Mouse (Mus musculus): ENCODE data around the gene Tnfaip1. TPM values are rescaled to one million over a fixed set of nuclear protein-coding genes. Genes with fewer than 3 reads are reported as not detected.

Gene Tnfaip1
- polyA plus RNA-seq, 1 experiment, result 0.68 TPM

DNA sequence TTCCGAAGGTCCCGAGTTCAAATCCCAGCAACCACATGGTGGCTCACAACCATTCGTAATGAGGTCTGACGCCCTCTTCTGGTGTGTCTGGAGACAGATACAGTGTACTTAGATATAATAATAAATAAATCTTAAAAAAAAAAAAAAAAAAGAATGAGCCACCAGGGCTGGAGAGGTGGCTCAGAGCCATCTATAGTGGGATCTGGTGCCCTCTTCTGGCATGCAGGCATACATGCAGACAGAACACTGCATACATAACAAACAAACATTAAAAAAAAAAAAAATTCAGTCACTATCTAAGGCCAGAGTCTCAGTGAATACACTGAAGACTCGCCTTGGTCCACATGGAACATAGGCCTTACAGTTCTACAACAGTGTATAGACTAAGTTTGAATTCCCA, 27.0 kb downstream of the Tnfaip1 start:
- Histone ChIP-seq H3K9me3 (no peaks in the 10 kb centered on the region), H3K27me3 (replicated peaks) (no peaks in the 10 kb centered on the region), H3K4me1 (peaks cover 24% of the 10 kb centered on the region), H3K36me3 (replicated peaks; ENCODE audit: low read length) (peaks cover 62% of the 10 kb centered on the region), H3K4me3 (replicated peaks) (no peak overlapping the region)
- TF ChIP-seq GATA1 (IDR thresholded peaks at IDR 0.05; ENCODE audit: borderline replicate concordance, low read length) (no peak), FLI1 (IDR thresholded peaks at IDR 0.05; ENCODE audit: low read length) (no peak)

DNA sequence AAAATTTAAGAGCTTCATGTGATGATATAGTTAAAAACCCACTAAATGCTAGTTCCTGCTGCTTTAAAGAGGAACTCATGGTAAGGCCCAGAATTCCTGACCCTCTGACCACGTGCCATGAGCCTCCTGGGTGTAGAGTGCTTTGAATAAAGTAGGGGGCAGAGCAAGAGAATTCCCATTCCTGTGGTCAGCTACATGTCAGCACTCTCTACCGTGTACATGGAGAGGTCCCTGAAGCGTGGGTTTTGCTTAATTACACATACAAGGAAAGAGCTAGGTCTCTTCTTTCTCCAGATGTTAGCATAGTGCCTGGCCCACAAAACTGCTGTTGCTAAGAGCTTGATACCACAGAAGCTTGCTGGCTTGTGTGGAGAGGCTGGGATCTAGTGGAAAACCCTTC, 30.7 kb downstream of the Tnfaip1 start:
- Histone ChIP-seq H3K36me3 (replicated peaks; ENCODE audit: low read length) (peaks cover 55% of the 10 kb centered on the region), H3K9me3 (no peaks in the 10 kb centered on the region), H3K27me3 (replicated peaks) (peaks cover 28% of the 10 kb centered on the region), H3K4me1 (0 out of 2 replicates have a peak, but pooled peaks cover 3% of the 10 kb centered on the region), H3K4me3 (replicated peaks) (no peak overlapping the region)
- TF ChIP-seq GATA1 (IDR thresholded peaks at IDR 0.05; ENCODE audit: borderline replicate concordance, low read length) (no peak), FLI1 (IDR thresholded peaks at IDR 0.05; ENCODE audit: low read length) (no peak)

DNA sequence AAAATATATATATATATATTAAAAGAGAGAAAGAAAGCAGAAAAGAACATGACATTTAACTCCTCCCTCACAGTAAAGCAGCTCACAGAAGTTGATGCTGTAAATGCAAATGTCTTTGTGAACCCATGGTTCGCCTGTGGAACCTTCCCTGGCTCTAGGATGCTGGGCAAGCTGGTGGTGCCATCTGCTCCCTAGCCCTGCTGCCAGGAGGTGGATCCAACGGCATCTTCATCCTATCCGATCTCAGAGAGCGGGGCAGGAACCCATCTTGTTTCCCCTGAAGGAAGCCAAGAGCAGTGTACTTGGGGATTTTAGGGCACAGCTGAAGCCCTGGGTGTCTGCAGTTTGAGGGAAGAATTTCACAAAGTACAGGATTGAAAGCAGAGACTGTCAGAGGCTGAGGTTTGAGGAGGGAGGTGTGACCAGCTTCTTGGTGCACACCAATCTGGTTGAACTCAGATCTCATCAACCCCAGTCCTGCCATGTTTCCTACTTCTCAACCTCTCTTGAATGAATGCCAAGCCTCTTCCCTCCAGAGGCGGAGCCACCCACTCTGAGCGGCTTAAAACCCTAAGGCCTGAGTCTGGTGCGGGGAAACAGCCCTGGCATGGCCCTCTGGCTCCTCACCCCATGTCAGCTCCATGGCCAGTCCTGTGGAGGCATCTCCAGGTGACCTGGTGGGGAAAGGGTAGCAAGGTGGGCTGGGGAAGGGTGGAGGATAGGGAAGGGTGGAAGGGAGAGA, 33.1 kb downstream of the Tnfaip1 start, which contains the start of gene Sebox:
Gene Sebox (plus strand): TSS at position 539 of the 742 bp plus-strand sequence.
- H3K9me3 ChIP-seq, result no peaks in the 10 kb centered on the region
- H3K4me3 ChIP-seq (replicated peaks), result no peak within 1 kb of the TSS
- TF ChIP-seq GATA1 (IDR thresholded peaks at IDR 0.05; ENCODE audit: borderline replicate concordance, low read length) (no peak), FLI1 (IDR thresholded peaks at IDR 0.05; ENCODE audit: low read length) (no peak)
- H3K27me3 ChIP-seq (replicated peaks), result peaks cover 50% of the 10 kb centered on the region
- H3K4me1 ChIP-seq, result peaks cover 6% of the 10 kb centered on the region
- H3K36me3 ChIP-seq (replicated peaks; ENCODE audit: low read length), result peaks cover 35% of the 10 kb centered on the region

DNA sequence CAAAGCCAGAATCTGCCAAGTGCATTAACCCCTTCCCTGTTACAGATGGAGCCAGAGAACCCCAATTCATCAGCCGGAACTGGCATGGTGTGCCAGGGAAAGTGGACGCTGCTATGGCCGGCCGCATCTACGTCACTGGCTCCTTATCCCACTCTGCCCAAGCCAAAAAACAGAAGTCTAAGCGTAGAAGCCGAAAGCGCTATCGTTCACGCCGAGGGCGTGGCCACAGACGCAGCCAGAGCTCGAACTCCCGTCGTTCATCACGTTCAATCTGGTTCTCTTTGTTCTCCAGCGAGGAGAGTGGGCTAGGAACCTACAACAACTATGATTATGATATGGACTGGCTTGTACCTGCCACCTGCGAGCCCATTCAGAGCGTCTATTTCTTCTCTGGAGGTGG, 34.6 kb downstream of the Tnfaip1 start:
- TF ChIP-seq GATA1 (IDR thresholded peaks at IDR 0.05; ENCODE audit: borderline replicate concordance, low read length) (no peak), FLI1 (IDR thresholded peaks at IDR 0.05; ENCODE audit: low read length) (no peak)
- Histone ChIP-seq H3K36me3 (replicated peaks; ENCODE audit: low read length) (peaks cover 19% of the 10 kb centered on the region), H3K27me3 (replicated peaks) (peaks cover 63% of the 10 kb centered on the region)

DNA sequence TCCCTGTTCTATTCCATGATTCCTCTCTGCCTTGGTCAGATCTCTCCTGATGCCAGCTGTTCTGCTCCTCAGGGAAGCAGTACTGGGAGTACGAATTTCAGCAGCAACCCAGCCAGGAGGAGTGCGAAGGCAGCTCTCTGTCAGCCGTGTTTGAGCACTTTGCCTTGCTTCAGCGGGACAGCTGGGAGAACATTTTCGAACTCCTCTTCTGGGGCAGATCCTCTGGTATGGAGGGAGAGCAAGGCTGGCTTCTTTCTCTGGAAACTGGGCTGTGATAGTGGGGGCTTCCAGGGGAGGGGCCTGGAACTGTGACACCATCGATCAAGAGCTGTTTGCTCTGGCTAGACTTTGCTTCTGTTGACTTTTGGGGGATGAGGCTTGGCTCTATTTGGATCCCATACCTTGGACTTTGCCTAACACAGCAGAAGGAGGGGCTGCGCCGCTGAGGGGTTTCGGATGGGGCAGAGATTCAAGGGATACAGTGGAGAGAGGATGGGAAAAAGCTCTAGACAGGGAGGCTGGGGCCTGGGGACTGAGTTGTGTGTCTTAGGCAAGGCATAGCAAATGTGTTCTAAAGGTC, 35.4 kb downstream of the Tnfaip1 start:
- Histone ChIP-seq H3K27me3 (replicated peaks) (peaks cover 71% of the 10 kb centered on the region), H3K9me3 (no peaks in the 10 kb centered on the region), H3K4me1 (peaks cover 25% of the 10 kb centered on the region), H3K4me3 (replicated peaks) (no peak overlapping the region), H3K36me3 (replicated peaks; ENCODE audit: low read length) (peaks cover 11% of the 10 kb centered on the region)
- TF ChIP-seq GATA1 (IDR thresholded peaks at IDR 0.05; ENCODE audit: borderline replicate concordance, low read length) (no peak), FLI1 (IDR thresholded peaks at IDR 0.05; ENCODE audit: low read length) (no peak)

More for the DNA sequence above, 34.6 kb downstream of the Tnfaip1 start:
- Histone ChIP-seq H3K4me1 (peaks cover 21% of the 10 kb centered on the region), H3K4me3 (replicated peaks) (no peak overlapping the region), H3K9me3 (no peaks in the 10 kb centered on the region)

DNA sequence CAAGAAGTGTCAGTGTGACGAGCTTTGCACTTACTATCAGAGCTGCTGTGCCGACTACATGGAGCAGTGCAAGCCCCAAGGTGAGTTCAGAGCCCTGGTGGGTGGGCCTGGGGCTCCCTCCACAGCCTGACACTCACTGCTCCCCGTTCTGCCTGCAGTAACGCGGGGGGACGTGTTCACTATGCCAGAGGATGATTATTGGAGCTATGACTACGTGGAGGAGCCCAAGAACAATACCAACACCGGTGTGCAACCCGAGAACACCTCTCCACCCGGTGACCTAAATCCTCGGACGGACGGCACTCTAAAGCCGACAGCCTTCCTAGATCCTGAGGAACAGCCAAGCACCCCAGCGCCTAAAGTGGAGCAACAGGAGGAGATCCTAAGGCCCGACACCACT, 36.6 kb downstream of the Tnfaip1 start:
- TF ChIP-seq FLI1 (IDR thresholded peaks at IDR 0.05; ENCODE audit: low read length) (no peak), GATA1 (IDR thresholded peaks at IDR 0.05; ENCODE audit: borderline replicate concordance, low read length) (no peak)
- Histone ChIP-seq H3K9me3 (0 out of 2 replicates have a peak, but pooled peaks cover 1% of the 10 kb centered on the region), H3K36me3 (replicated peaks; ENCODE audit: low read length) (no peaks in the 10 kb centered on the region), H3K4me3 (replicated peaks) (no peak overlapping the region), H3K4me1 (peaks cover 25% of the 10 kb centered on the region), H3K27me3 (replicated peaks) (peaks cover 82% of the 10 kb centered on the region)

DNA sequence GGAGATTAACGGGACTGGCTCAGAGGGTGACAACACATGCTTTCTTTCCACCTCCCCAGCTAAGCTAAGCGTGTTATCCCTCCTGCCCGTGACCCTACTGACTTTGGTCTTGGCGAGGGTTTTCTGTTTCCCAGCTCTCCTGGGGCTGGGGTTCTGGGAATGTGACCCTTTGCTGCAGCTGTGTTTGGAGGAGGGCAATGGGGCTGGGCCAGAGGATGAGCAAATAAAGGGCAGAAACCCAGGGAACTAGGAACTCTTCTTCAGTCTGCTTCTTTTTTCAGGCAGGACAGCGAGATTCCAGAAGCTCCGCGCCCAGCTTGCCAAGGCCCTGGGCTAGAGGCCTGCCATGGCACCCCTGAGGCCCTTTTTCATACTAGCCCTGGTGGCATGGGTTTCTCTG, 37.1 kb downstream of the Tnfaip1 start, which contains the start of gene Vtn:
Gene Vtn (plus strand): TSS at position 88 of the 400 bp plus-strand sequence.
- 0 out of 2 replicates have a peak, but pooled peaks cover 7% of the 10 kb centered on the region for H3K9me3 ChIP-seq
- no peaks in the 10 kb centered on the region for H3K36me3 ChIP-seq (replicated peaks; ENCODE audit: low read length)
- peaks cover 87% of the 10 kb centered on the region for H3K27me3 ChIP-seq (replicated peaks)
- TF ChIP-seq GATA1 (IDR thresholded peaks at IDR 0.05; ENCODE audit: borderline replicate concordance, low read length), result no peak
- no peak for TF ChIP-seq FLI1 (IDR thresholded peaks at IDR 0.05; ENCODE audit: low read length)
- peak within 1 kb of the TSS; percentile 90 for H3K4me3 ChIP-seq (replicated peaks)
- peaks cover 25% of the 10 kb centered on the region for H3K4me1 ChIP-seq

DNA sequence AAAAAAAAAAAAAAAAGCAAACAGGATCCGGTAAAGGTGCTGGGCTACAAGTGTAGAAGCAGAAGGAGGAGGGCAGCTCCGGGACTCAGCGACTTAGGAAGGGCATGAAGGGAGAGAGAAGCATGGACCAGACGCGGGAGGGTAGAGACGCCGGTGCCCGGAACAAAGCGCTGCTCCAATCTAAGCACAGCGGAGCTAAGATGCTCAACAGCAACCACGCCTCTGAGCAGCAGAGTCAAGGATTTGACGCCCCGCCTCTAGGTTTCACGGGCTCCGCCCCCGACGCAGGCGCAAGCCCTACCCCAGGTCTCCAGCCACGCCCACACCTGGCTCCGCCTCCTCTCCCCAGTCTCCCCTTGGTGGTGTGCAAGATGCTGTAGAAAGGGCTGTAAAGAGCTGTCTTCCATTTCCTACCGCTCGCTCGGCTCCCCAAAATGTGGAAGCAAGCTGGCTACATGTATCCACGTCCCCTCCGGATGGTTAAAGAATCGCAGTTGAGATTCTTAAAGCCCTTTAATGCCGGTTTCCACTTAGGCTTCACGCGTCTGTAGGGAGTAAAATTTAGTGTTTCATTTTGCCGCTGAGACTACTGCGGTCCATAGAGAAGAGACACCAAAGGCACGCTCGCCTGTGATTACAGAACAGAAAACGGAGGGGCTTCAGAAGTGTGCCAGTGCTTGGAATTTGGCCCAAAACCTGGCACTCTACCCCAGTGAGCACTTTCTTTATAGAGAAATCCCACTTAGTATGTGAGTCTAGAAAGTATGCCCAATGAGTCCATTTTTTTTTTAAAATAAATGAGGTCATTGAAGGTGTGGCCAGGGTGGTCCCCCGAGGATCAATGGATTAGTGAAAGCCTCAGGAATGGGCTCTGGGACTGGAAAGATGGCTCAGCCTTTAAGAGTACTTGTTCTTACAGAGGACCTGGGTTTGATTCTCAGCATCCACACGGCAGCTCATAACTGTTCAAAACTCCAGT, 38.3 kb downstream of the Tnfaip1 start, which contains the start of gene Sarm1:
Gene Sarm1 (minus strand): TSS at position 211 of the 979 bp plus-strand sequence.
- no peak for TF ChIP-seq FLI1 (IDR thresholded peaks at IDR 0.05; ENCODE audit: low read length)
- TF ChIP-seq GATA1 (IDR thresholded peaks at IDR 0.05; ENCODE audit: borderline replicate concordance, low read length), result no peak
- Histone ChIP-seq H3K4me3 (replicated peaks) (peak within 1 kb of the TSS; percentile 90), H3K27me3 (replicated peaks) (peaks cover 81% of the 10 kb centered on the region), H3K36me3 (replicated peaks; ENCODE audit: low read length) (no peaks in the 10 kb centered on the region), H3K9me3 (0 out of 2 replicates have a peak, but pooled peaks cover 8% of the 10 kb centered on the region), H3K4me1 (peaks cover 21% of the 10 kb centered on the region)

DNA sequence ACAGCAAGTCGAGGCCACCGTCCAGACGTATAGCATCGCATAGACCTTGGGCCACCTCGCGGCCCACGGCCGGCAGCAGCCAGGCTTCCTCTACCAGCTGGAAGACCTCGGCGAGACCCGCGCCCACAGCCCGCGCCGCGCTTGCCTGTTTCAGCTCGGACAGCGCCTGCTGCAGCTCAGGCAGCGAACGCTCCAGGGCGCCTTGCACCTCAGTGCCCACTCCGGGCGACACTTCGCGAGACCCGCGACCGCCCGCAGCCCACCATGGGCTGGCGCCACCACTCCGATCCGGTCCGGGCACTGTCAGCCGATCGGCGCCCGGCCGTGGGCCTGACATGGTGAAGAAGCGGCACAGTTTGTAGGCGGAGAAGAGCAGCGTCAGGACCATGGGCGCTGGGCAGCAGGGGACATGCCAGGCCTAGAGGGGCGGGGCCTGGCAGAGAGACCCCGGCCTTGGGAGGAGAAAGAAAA, 39.0 kb downstream of the Tnfaip1 start:
- Histone ChIP-seq H3K36me3 (replicated peaks; ENCODE audit: low read length) (no peaks in the 10 kb centered on the region), H3K4me1 (peaks cover 21% of the 10 kb centered on the region), H3K27me3 (replicated peaks) (peaks cover 79% of the 10 kb centered on the region), H3K4me3 (replicated peaks) (peak overlapping the region; percentile 90), H3K9me3 (0 out of 2 replicates have a peak, but pooled peaks cover 8% of the 10 kb centered on the region)
- TF ChIP-seq FLI1 (IDR thresholded peaks at IDR 0.05; ENCODE audit: low read length) (no peak), GATA1 (IDR thresholded peaks at IDR 0.05; ENCODE audit: borderline replicate concordance, low read length) (no peak)
